Mouse (Mus musculus): Measurements from ENCODE around the gene Gm1604a. TPM values are rescaled to one million over a fixed set of nuclear protein-coding genes. Genes with fewer than 3 reads are reported as not detected.
"Not testable (repeated sequence)": the region's sequence is repeated elsewhere in the genome, so short reads cannot be mapped to it uniquely, and the experiment has no call there.

Gene Gm1604a
- polyA plus RNA-seq, 1 experiment: not detected

DNA sequence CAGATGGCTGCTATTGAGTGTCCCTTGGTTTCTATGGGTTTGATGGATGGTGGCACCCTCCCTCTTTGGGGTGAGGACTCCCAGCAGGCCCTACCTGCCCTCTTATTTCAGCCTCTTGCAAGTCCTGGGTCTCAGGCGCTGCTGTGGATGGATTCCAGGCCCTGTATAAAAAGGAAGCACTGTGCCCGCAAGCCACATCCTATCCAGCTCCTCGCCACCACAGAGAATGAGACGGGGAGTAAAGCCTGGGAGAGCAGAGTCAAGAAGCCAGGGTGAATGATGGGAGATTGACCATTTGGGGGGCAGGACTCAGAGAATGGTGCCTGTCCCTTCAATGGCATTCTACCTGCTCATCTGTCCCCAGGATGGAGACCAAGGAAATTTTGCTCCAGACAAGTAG lies 86.3 kb downstream of the Gm1604a start:
- H3K36me3 ChIP-seq (ENCODE audit: control insufficient read depth, insufficient read depth, low read length); H3K27ac ChIP-seq (ENCODE audit: insufficient read depth, low read length); H3K4me1 ChIP-seq (ENCODE audit: control insufficient read depth, insufficient read depth, insufficient read length); H3K27me3 ChIP-seq (ENCODE audit: control insufficient read depth, insufficient read depth, low read length); DNase-seq (ENCODE audit: low read depth in 1 of 2, low spot score in 2 of 2); H3K4me3 ChIP-seq (ENCODE audit: extremely low read depth, insufficient read depth, insufficient read length): not testable (repeated sequence)
- 33% methylated on average over 4 of the region's 4 CpGs for WGBS

DNA sequence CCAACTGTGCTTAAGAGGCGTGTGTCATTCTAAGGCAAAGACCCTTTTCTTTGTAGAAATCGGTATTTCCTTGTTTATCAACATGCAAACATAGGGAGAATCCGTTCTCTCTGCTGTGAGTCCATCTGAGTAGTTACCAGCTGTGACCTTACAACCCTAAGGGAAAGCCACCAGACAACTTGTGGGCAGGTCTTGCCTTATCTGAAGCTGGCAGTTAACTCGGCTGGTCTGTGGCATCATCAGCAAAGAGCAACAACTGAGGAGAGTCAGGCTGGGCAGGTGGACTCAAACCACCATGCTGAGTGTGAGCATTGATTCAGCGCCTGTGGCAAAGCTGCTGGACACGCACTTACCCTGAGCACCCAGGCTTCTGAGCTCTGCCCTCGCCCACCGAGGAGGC lies 90.9 kb downstream of the Gm1604a start:
- H3K27me3 ChIP-seq (ENCODE audit: control insufficient read depth, insufficient read depth, low read length); H3K4me3 ChIP-seq (ENCODE audit: extremely low read depth, insufficient read depth, insufficient read length); DNase-seq (ENCODE audit: low read depth in 1 of 2, low spot score in 2 of 2); H3K36me3 ChIP-seq (ENCODE audit: control insufficient read depth, insufficient read depth, low read length); H3K27ac ChIP-seq (ENCODE audit: insufficient read depth, low read length); H3K4me1 ChIP-seq (ENCODE audit: control insufficient read depth, insufficient read depth, insufficient read length): not testable (repeated sequence)
- WGBS: 73% methylated on average over 7 of the region's 8 CpGs

DNA sequence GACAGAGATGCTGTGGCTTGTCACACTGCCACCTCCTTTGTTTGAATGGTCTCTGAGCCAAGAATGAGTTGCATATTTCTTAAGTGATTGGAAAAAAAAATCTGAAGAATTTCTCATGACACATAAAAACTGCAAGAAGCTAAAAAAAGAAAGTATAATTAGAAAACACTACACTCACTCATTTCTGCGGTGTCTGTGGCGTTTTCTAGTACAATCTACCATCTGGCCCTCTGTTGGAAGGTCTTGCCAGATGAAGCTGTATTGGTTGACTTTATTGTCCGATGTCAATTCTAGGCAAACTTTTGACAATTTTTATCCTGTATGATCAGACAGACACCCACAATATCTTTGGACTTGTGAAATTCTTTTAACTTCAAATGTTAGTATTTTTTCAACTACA lies 95.5 kb downstream of the Gm1604a start:
- not testable (repeated sequence) for H3K27ac ChIP-seq (ENCODE audit: insufficient read depth, low read length); H3K36me3 ChIP-seq (ENCODE audit: control insufficient read depth, insufficient read depth, low read length); H3K4me3 ChIP-seq (ENCODE audit: extremely low read depth, insufficient read depth, insufficient read length); DNase-seq (ENCODE audit: low read depth in 1 of 2, low spot score in 2 of 2); H3K27me3 ChIP-seq (ENCODE audit: control insufficient read depth, insufficient read depth, low read length); H3K4me1 ChIP-seq (ENCODE audit: control insufficient read depth, insufficient read depth, insufficient read length)
- WGBS: 83% methylated on average over 3 of the region's 3 CpGs

DNA sequence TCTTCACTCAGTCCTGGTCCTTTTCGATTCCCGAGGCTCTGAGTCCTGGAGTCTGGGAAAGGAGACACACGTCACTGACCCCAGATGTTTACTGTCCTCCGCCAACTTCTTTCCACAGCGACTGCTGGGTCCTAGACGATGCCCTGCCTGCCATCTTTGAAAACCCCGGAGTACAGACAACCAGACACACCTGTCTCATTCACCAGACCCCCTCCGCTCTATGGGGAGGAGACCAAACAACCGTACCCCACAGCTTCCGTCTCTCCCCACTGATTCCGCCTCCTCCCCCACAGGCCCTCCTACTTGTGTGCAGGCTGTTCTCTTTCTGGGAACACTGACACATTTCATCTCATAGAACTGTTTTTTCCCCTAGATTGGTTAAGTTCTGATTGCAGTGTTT lies 97.2 kb downstream of the Gm1604a start:
- H3K27ac ChIP-seq (ENCODE audit: insufficient read depth, low read length); H3K27me3 ChIP-seq (ENCODE audit: control insufficient read depth, insufficient read depth, low read length); DNase-seq (ENCODE audit: low read depth in 1 of 2, low spot score in 2 of 2); H3K4me1 ChIP-seq (ENCODE audit: control insufficient read depth, insufficient read depth, insufficient read length); H3K36me3 ChIP-seq (ENCODE audit: control insufficient read depth, insufficient read depth, low read length); H3K4me3 ChIP-seq (ENCODE audit: extremely low read depth, insufficient read depth, insufficient read length): not testable (repeated sequence)
- WGBS: 88% methylated on average over 11 of the region's 11 CpGs

DNA sequence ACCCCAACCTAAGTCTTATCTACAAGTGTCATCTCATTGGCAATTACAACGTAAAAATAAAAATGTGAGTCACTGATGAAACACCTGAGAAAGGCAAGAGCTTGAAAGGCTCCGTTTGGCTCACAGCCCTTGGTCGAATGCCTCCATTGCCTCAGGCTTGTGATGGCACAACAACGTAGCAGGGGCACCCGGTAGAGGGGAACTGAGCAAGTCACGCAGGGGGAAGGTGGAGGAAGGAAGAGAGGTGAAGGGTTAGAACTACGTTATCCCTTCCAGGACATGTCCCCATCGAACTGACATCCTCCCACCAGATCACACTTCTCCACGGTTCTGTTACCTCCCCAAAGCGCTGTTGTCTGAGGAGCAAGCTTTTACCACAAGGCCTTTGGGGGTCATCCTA lies 101.1 kb downstream of the Gm1604a start:
- H3K27ac ChIP-seq (ENCODE audit: insufficient read depth, low read length); H3K4me3 ChIP-seq (ENCODE audit: extremely low read depth, insufficient read depth, insufficient read length); DNase-seq (ENCODE audit: low read depth in 1 of 2, low spot score in 2 of 2); H3K36me3 ChIP-seq (ENCODE audit: control insufficient read depth, insufficient read depth, low read length); H3K4me1 ChIP-seq (ENCODE audit: control insufficient read depth, insufficient read depth, insufficient read length); H3K27me3 ChIP-seq (ENCODE audit: control insufficient read depth, insufficient read depth, low read length): not testable (repeated sequence)
- 67% methylated on average over 7 of the region's 10 CpGs for WGBS

DNA sequence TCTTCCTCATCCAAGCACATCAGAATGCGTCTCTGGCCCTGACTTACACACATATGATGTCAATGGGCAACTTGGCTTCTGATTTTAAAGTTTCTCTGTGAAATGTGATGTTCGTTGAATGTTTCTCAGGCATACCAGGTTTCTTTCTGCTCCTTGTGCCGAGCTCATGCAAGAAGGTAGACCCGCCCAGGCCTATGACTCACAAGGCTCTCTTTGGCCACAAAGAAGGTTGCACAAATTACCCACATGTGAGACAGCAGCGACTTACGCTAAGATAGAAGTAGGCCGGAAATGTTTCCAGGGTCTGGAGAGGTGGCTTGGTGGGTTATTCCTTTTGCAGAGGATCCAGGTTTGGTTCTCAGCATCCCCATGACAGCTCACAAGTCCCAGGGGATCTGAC lies 108.6 kb downstream of the Gm1604a start:
- H3K36me3 ChIP-seq (ENCODE audit: control insufficient read depth, insufficient read depth, low read length); DNase-seq (ENCODE audit: low read depth in 1 of 2, low spot score in 2 of 2); H3K27me3 ChIP-seq (ENCODE audit: control insufficient read depth, insufficient read depth, low read length); H3K27ac ChIP-seq (ENCODE audit: insufficient read depth, low read length); H3K4me3 ChIP-seq (ENCODE audit: extremely low read depth, insufficient read depth, insufficient read length); H3K4me1 ChIP-seq (ENCODE audit: control insufficient read depth, insufficient read depth, insufficient read length): not testable (repeated sequence)
- WGBS: no CpG with 5 or more reads among the region's 7 CpGs

DNA sequence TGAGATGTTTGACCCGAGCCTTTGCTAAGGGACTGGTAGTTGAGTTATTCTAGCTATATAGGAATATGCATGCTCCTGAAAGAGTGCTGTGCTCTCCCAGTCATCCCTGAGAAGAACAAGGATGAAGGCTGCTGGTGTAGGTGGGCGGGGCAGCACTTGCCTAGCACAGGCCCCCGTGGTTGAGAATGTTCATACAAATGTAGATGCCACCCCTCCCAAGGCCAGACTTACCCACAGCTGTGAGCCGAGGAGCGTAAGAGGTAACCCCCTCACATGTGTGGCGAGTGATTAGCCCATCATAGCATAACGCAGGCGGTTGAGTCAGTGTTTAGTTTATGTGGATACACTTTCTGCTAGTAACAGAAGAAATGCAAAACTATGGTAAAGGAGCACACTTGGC lies 109.9 kb downstream of the Gm1604a start:
- not testable (repeated sequence) for H3K4me3 ChIP-seq (ENCODE audit: extremely low read depth, insufficient read depth, insufficient read length); H3K4me1 ChIP-seq (ENCODE audit: control insufficient read depth, insufficient read depth, insufficient read length); H3K27me3 ChIP-seq (ENCODE audit: control insufficient read depth, insufficient read depth, low read length); DNase-seq (ENCODE audit: low read depth in 1 of 2, low spot score in 2 of 2); H3K36me3 ChIP-seq (ENCODE audit: control insufficient read depth, insufficient read depth, low read length); H3K27ac ChIP-seq (ENCODE audit: insufficient read depth, low read length)
- WGBS: 93% methylated on average over 7 of the region's 8 CpGs

Other genes starting within 250 kb of the Gm1604a start
- 63.0 and 73.5 TPM in 2 replicates for gene Ezr, start 242.8 kb upstream of the Gm1604a start, polyA plus RNA-seq (2012; rRNA removed)
- gene Rsph3b, start 76.9 kb upstream of the Gm1604a start, polyA plus RNA-seq (2012; rRNA removed): 9.0 and 9.5 TPM in 2 replicates
- gene Tagap1, start 64.4 kb upstream of the Gm1604a start, polyA plus RNA-seq (2012; rRNA removed): 10.6 and 11.4 TPM in 2 replicates
- 83.8 and 105 TPM in 2 replicates for gene Rnaset2b, start 54.9 kb upstream of the Gm1604a start, polyA plus RNA-seq (2012; rRNA removed)
- gene Gm49721, start 46.7 kb upstream of the Gm1604a start, polyA plus RNA-seq (2012; rRNA removed): 0.70 TPM in 1 of 2 replicates, not detected in the other
- gene Rps6ka2, start 144.5 kb downstream of the Gm1604a start, polyA plus RNA-seq (2012; rRNA removed): 3.1 and 3.4 TPM in 2 replicates

All from spleen, adult 2 months (tissue).